Mouse (Mus musculus): ENCODE results near the gene Borcs7.

Borcs7 gene

GRCm38 (mm10) chr19:46689460-46690372 is at the start of gene Borcs7:
Gene Borcs7 (plus strand): TSS chr19:46689906.
- DNase-seq (ENCODE audit: low spot score), result peak; percentile 87

- DNase-seq (ENCODE audit: low spot score), result no peak
Observed at GRCm38 (mm10) chr19:46640780-46641179, 48.9 kb upstream of the Borcs7 start.

- DNase-seq (ENCODE audit: low spot score), result peak; percentile 62
Observed at GRCm38 (mm10) chr19:46641420-46642085, 48.2 kb upstream of the Borcs7 start.

- DNase-seq (ENCODE audit: low spot score), result no peak
Observed at GRCm38 (mm10) chr19:46642136-46642753, 47.5 kb upstream of the Borcs7 start.

- DNase-seq (ENCODE audit: low spot score), result no peak
Observed at GRCm38 (mm10) chr19:46643236-46643635, 46.5 kb upstream of the Borcs7 start.

GRCm38 (mm10) chr19:46644343-46644792 is 45.3 kb upstream of the Borcs7 start:
- DNase-seq (ENCODE audit: low spot score), result no peak

GRCm38 (mm10) chr19:46644793-46645602 is 44.7 kb upstream of the Borcs7 start:
- peak; percentile 76 for DNase-seq (ENCODE audit: low spot score)

- DNase-seq (ENCODE audit: low spot score), result no peak
Observed at GRCm38 (mm10) chr19:46646041-46646481, 43.6 kb upstream of the Borcs7 start.

GRCm38 (mm10) chr19:46647254-46647653 is 42.5 kb upstream of the Borcs7 start:
- DNase-seq (ENCODE audit: low spot score), result no peak

- DNase-seq (ENCODE audit: low spot score), result no peak
Observed at GRCm38 (mm10) chr19:46647850-46648249, 41.9 kb upstream of the Borcs7 start.

- DNase-seq (ENCODE audit: low spot score), result no peak
Observed at GRCm38 (mm10) chr19:46648565-46648964, 41.1 kb upstream of the Borcs7 start.

- DNase-seq (ENCODE audit: low spot score), result no peak
Observed at GRCm38 (mm10) chr19:46653188-46653587, 36.5 kb upstream of the Borcs7 start.

GRCm38 (mm10) chr19:46653616-46654235 is 36.0 kb upstream of the Borcs7 start:
- DNase-seq (ENCODE audit: low spot score), result no peak

GRCm38 (mm10) chr19:46655626-46656025 is 34.1 kb upstream of the Borcs7 start:
- DNase-seq (ENCODE audit: low spot score), result no peak

GRCm38 (mm10) chr19:46656151-46656840 is 33.4 kb upstream of the Borcs7 start:
- no peak for DNase-seq (ENCODE audit: low spot score)

GRCm38 (mm10) chr19:46657339-46658020 is 32.2 kb upstream of the Borcs7 start:
- DNase-seq (ENCODE audit: low spot score), result no peak

GRCm38 (mm10) chr19:46658348-46658747 is 31.4 kb upstream of the Borcs7 start:
- no peak for DNase-seq (ENCODE audit: low spot score)

- DNase-seq (ENCODE audit: low spot score), result no peak
Observed at GRCm38 (mm10) chr19:46658851-46659250, 30.9 kb upstream of the Borcs7 start.

GRCm38 (mm10) chr19:46661511-46661910 is 28.2 kb upstream of the Borcs7 start:
- DNase-seq (ENCODE audit: low spot score), result no peak

GRCm38 (mm10) chr19:46662214-46662613 is 27.5 kb upstream of the Borcs7 start:
- no peak for DNase-seq (ENCODE audit: low spot score)

Data from testis, postnatal 14 days (tissue).